Mouse (Mus musculus) limb, embryonic 14.5 days (tissue): ENCODE data around the gene Rtkn2. TPM values are rescaled to one million over a fixed set of nuclear protein-coding genes. Genes with fewer than 3 reads are reported as not detected.

Source experiments
- ATAC-seq: fragments of 200-750 bp; cut with Nextera tagmentation; 2 replicates; pipeline ENCODE4 v1.8.0; 2017; ENCODE audit warnings: low read depth, moderate number of reproducible peaks, moderate TSS enrichment; ENCODE audit not compliant: low FRiP score
- DNase-seq: peaks from one replicate; pipeline ENCODE4 v3.0.0-alpha.2; 2015; ENCODE audit warnings: low spot score
- H3K27ac ChIP-seq: fragments of 300-500 bp; sonication (generic); replicated peaks from 2 replicates; pipeline ENCODE4 v1.5.1; 2014; ENCODE audit warnings: low read depth, mild to moderate bottlenecking, low read length, moderate library complexity, mixed read lengths
- H3K27me3 ChIP-seq: fragments of 300-500 bp; sonication (generic); 2 replicates; pipeline ENCODE4 v1.6.1; 2014; ENCODE audit warnings: low read length, mixed read lengths; ENCODE audit not compliant: control insufficient read depth, insufficient read depth
- H3K36me3 ChIP-seq: fragments of 300-500 bp; sonication (generic); 2 replicates; pipeline ENCODE4 v1.6.1; 2014; ENCODE audit warnings: mild to moderate bottlenecking, low read length, moderate library complexity, mixed read lengths; ENCODE audit not compliant: control insufficient read depth, insufficient read depth
- H3K4me1 ChIP-seq: fragments of 300-500 bp; sonication (generic); 2 replicates; pipeline ENCODE4 v1.6.1; 2014; ENCODE audit warnings: antibody characterized with exemption, low read length, mixed read lengths; ENCODE audit not compliant: control insufficient read depth, insufficient read depth
- H3K4me2 ChIP-seq: fragments of 300-500 bp; sonication (generic); replicated peaks from 2 replicates; pipeline ENCODE4 v1.6.1; 2014; ENCODE audit warnings: low read depth, mild to moderate bottlenecking, low read length, moderate library complexity; ENCODE audit not compliant: severe bottlenecking
- H3K4me3 ChIP-seq: fragments of 300-500 bp; sonication (generic); replicated peaks from 2 replicates; pipeline ENCODE4 v1.5.1; 2014; ENCODE audit warnings: low read length
- H3K9ac ChIP-seq: fragments of 300-500 bp; sonication (generic); 2 replicates; pipeline ENCODE4 v1.6.1; 2014; ENCODE audit warnings: mild to moderate bottlenecking, low read depth, low read length, moderate library complexity; ENCODE audit not compliant: severe bottlenecking
- H3K9me3 ChIP-seq: fragments of 300-500 bp; sonication (generic); 2 replicates; pipeline ENCODE4 v1.6.1; 2016; ENCODE audit warnings: low read length; ENCODE audit not compliant: control insufficient read depth
- POLR2A ChIP-seq: fragments of 200-500 bp; IDR thresholded peaks from 2 replicates; pipeline ENCODE4 v1.8.0; 2012; ENCODE audit warnings: inconsistent platforms, mild to moderate bottlenecking, moderate library complexity, borderline replicate concordance; ENCODE audit not compliant: insufficient read depth, insufficient read length; ENCODE audit errors: extremely low read depth
- WGBS: fragments of 180-500 bp; shearing (Covaris S2); extraction: QIAGEN DNeasy Blood & Tissue Kit; methylation state at CpG from one replicate; pipeline ENCODE4 v1.1.7; 2014; 5-methylcytosine and 5-hydroxymethylcytosine counted together
- polyA plus RNA-seq, 2 experiments: library from polyadenylated mRNA; depleted of rRNA in 1 of 2; stranded (reverse) in 1 of 2; unstranded in 1 of 2; fragments of >200 nt; fragmentation: Nextera tagmentation in 1 of 2; extraction: Ambion mirVana in 1 of 2; gene quantifications; 2 replicates each; pipeline versions ENCODE4 v1.2.1 to v1.2.3; 2012 to 2014

Gene Rtkn2
- polyA plus RNA-seq, 2 experiments: 2.9 to 5.7 TPM

- ATAC-seq (no peak), DNase-seq (no peak)
- H3K9ac ChIP-seq: no peak overlapping the region
- H3K27me3 ChIP-seq: no peaks in the 10 kb centered on the region
- H3K4me3 ChIP-seq: no peak overlapping the region
- TF ChIP-seq POLR2A: no peak
- WGBS: 70% methylated on average over 12 of the region's 12 CpGs
- H3K27ac ChIP-seq: no peak overlapping the region
- no peaks in the 10 kb centered on the region for H3K9me3 ChIP-seq
- H3K4me2 ChIP-seq: no peak overlapping the region
- no peaks in the 10 kb centered on the region for H3K4me1 ChIP-seq
- H3K36me3 ChIP-seq: peaks cover 5% of the 10 kb centered on the region; the same call in 1 of the 2 replicates
Measured at GRCm38 (mm10) chr10:68028327-68029080, 49.1 kb downstream of the Rtkn2 start.

GRCm38 (mm10) chr10:68029081-68029626 lies 49.8 kb downstream of the Rtkn2 start:
- H3K9ac ChIP-seq: no peak overlapping the region
- no peak overlapping the region for H3K4me2 ChIP-seq
- no peaks in the 10 kb centered on the region for H3K9me3 ChIP-seq
- no peak overlapping the region for H3K27ac ChIP-seq
- ATAC-seq (no peak), DNase-seq (no peak)
- H3K36me3 ChIP-seq: peaks cover 5% of the 10 kb centered on the region; the same call in 1 of the 2 replicates
- no peaks in the 10 kb centered on the region for H3K27me3 ChIP-seq
- no peaks in the 10 kb centered on the region for H3K4me1 ChIP-seq
- H3K4me3 ChIP-seq: no peak overlapping the region
- no peak for TF ChIP-seq POLR2A
- 83% methylated on average over 5 of the region's 5 CpGs for WGBS

GRCm38 (mm10) chr10:68030027-68030426 lies 50.7 kb downstream of the Rtkn2 start:
- H3K27ac ChIP-seq: no peak overlapping the region
- no peak overlapping the region for H3K4me3 ChIP-seq
- no peaks in the 10 kb centered on the region for H3K4me1 ChIP-seq
- H3K36me3 ChIP-seq: peaks cover 5% of the 10 kb centered on the region; the same call in 1 of the 2 replicates
- 63% methylated on average over 6 of the region's 6 CpGs for WGBS
- ATAC-seq: no peak
- no peaks in the 10 kb centered on the region for H3K9me3 ChIP-seq
- H3K9ac ChIP-seq: no peak overlapping the region
- DNase-seq: no peak
- H3K4me2 ChIP-seq: no peak overlapping the region
- no peaks in the 10 kb centered on the region for H3K27me3 ChIP-seq
- TF ChIP-seq POLR2A: no peak

- Histone ChIP-seq H3K27ac (0 out of 2 replicates have a peak overlapping the region, but pooled peaks have one; percentile 19), H3K4me3 (no peak overlapping the region), H3K9ac (no peak overlapping the region), H3K9me3 (no peaks in the 10 kb centered on the region), H3K4me1 (no peaks in the 10 kb centered on the region), H3K4me2 (no peak overlapping the region), H3K27me3 (no peaks in the 10 kb centered on the region), H3K36me3 (peaks cover 5% of the 10 kb centered on the region; the same call in 1 of the 2 replicates)
- TF ChIP-seq POLR2A: no peak
- WGBS: 88% methylated on average over 20 of the region's 20 CpGs
- DNase-seq (no peak), ATAC-seq (no peak)
Measured at GRCm38 (mm10) chr10:68035707-68036367, 56.5 kb downstream of the Rtkn2 start.

- Histone ChIP-seq H3K4me3 (no peak overlapping the region), H3K27me3 (no peaks in the 10 kb centered on the region), H3K9ac (no peak overlapping the region), H3K27ac (0 out of 2 replicates have a peak overlapping the region, but pooled peaks have one; percentile 19), H3K36me3 (peaks cover 5% of the 10 kb centered on the region; the same call in 1 of the 2 replicates), H3K4me2 (no peak overlapping the region), H3K9me3 (no peaks in the 10 kb centered on the region), H3K4me1 (no peaks in the 10 kb centered on the region)
- no peak for TF ChIP-seq POLR2A
- ATAC-seq (no peak), DNase-seq (no peak)
- 74% methylated on average over 17 of the region's 17 CpGs for WGBS
Measured at GRCm38 (mm10) chr10:68036368-68036980, 57.1 kb downstream of the Rtkn2 start.
